Mouse (Mus musculus) lung, postnatal 4 days (tissue): ENCODE data around the gene Mmd.

Source experiments
- DNase-seq, 2 experiments: peaks; one replicate each; pipeline ENCODE4 v3.0.0; 2021

Gene Mmd

GRCm38 (mm10) chr11:90249025-90249650 is at the start of gene Mmd:
Gene Mmd (plus strand): TSS chr11:90249456.
- peak; percentile 98 to 99 for DNase-seq

- DNase-seq = no peak
These were observed 48.4 kb upstream of the Mmd start for GRCm38 (mm10) chr11:90200826-90201225.

- DNase-seq = no peak
These were observed 35.0 kb upstream of the Mmd start for GRCm38 (mm10) chr11:90214246-90214645.

- DNase-seq = no peak
These were observed 29.1 kb upstream of the Mmd start for GRCm38 (mm10) chr11:90220022-90220645.

GRCm38 (mm10) chr11:90220750-90221149 is 28.5 kb upstream of the Mmd start:
- no peak for DNase-seq

GRCm38 (mm10) chr11:90224914-90225470 is 24.3 kb upstream of the Mmd start:
- peak; percentile 47 to 48 for DNase-seq

GRCm38 (mm10) chr11:90227000-90227922 is 22.0 kb upstream of the Mmd start:
- no peak for DNase-seq

GRCm38 (mm10) chr11:90228251-90228949 is 20.9 kb upstream of the Mmd start:
- DNase-seq = no peak

GRCm38 (mm10) chr11:90229800-90230199 is 19.5 kb upstream of the Mmd start:
- DNase-seq = no peak

GRCm38 (mm10) chr11:90230671-90231070 is 18.6 kb upstream of the Mmd start:
- DNase-seq = peak in 1 of 2 experiments; percentile 38

- no peak for DNase-seq
These were observed 17.6 kb upstream of the Mmd start for GRCm38 (mm10) chr11:90231631-90232030.

GRCm38 (mm10) chr11:90232685-90233084 is 16.6 kb upstream of the Mmd start:
- DNase-seq = no peak

- DNase-seq = no peak
These were observed 14.0 kb upstream of the Mmd start for GRCm38 (mm10) chr11:90235221-90235620.

GRCm38 (mm10) chr11:90237616-90238015 is 11.6 kb upstream of the Mmd start:
- DNase-seq = no peak

- DNase-seq = no peak
These were observed 10.6 kb upstream of the Mmd start for GRCm38 (mm10) chr11:90238657-90239056.

- DNase-seq = peak in 1 of 2 experiments; percentile 70
These were observed 8.5 kb upstream of the Mmd start for GRCm38 (mm10) chr11:90240652-90241330.

GRCm38 (mm10) chr11:90241874-90242273 is 7.4 kb upstream of the Mmd start:
- DNase-seq = no peak

- DNase-seq = no peak
These were observed 6.0 kb upstream of the Mmd start for GRCm38 (mm10) chr11:90243300-90243699.

- no peak for DNase-seq
These were observed 3.6 kb upstream of the Mmd start for GRCm38 (mm10) chr11:90245630-90246029.

- no peak for DNase-seq
These were observed 2.6 kb upstream of the Mmd start for GRCm38 (mm10) chr11:90246676-90247075.

- DNase-seq = no peak
These were observed 1.5 kb upstream of the Mmd start for GRCm38 (mm10) chr11:90247793-90248192.

GRCm38 (mm10) chr11:90249701-90250141 is 465 bp downstream of the Mmd start:
- DNase-seq = peak in 1 of 2 experiments; percentile 61
